Mouse (Mus musculus): Measurements from ENCODE around the gene Flvcr1. TPM values are rescaled to one million over a fixed set of nuclear protein-coding genes. Genes with fewer than 3 reads are reported as not detected.
"Not testable (repeated sequence)": the region's sequence is repeated elsewhere in the genome, so short reads cannot be mapped to it uniquely, and the experiment has no call there.

Flvcr1 gene
- total RNA-seq, 2 experiments from 2014 or later = 6.4 to 7.0 TPM

DNA sequence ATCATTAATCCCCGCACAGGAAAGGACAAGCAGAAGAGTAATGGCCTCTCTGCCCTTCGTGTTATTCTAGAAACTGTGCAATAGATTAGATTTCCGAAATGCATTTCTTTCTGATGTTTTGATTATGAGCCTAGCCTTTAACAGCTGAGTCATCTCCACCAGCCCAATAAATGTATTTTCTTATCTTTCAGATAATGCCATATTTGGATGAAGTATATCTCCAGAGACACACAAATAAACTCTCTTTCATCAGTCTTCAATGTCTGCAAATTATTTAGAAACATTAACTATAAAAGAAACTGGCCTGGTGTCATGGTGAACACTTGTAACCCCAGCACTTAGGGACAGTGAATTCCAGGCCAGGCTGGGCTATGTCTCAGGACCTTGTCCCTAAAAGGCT lies 16.7 kb upstream of the Flvcr1 start:
- intact Hi-C loops (cut with DNase I) = no loop called here

GRCm38 (mm10) chr1:191042106-191042505 lies 16.1 kb upstream of the Flvcr1 start:
- intact Hi-C loops (cut with DNase I) = no loop called here
- no peak for DNase-seq

More for the DNA sequence above, 16.7 kb upstream of the Flvcr1 start:
- no peak for DNase-seq

- no peak for DNase-seq
- intact Hi-C loops (cut with DNase I) = no loop called here
These were observed 15.4 kb upstream of the Flvcr1 start for GRCm38 (mm10) chr1:191041352-191041751.

GRCm38 (mm10) chr1:191037999-191038398 lies 12.0 kb upstream of the Flvcr1 start:
- intact Hi-C loops (cut with DNase I) = no loop called here
- DNase-seq = no peak

GRCm38 (mm10) chr1:191036554-191037334 lies 10.8 kb upstream of the Flvcr1 start, which contains the start of gene Spata45:
Gene Spata45 (plus strand): TSS chr1:191036639.
- no peak for DNase-seq
- intact Hi-C loops (cut with DNase I) = no loop called here

DNA sequence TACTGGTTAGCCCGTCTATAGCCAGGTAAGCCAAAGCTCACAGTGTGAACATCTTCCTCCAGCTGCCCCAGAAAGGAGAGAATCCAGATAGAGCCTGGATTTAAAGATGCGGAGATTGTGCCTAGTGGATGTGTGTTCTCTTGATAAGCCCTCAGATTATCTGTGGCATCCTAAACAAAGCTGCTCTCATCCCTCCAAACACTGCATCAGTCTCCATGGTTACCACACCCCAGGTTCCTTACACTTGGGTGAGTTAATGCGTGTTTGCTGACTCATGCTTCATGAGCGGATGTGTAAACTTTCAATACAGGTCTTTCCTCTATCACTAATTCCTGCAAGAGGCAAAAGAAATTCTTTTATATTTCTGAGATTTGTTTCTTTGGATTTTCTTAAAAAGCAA lies 9.7 kb upstream of the Flvcr1 start:
- DNase-seq = no peak
- intact Hi-C loops (cut with DNase I) = no loop called here

- DNase-seq; intact Hi-C loops (cut with DNase I): not testable (repeated sequence)
These were observed 5.0 kb upstream of the Flvcr1 start for GRCm38 (mm10) chr1:191030922-191031425.

GRCm38 (mm10) chr1:191030182-191030581 lies 4.2 kb upstream of the Flvcr1 start:
- intact Hi-C loops (cut with DNase I) = no loop called here
- DNase-seq = no peak

DNA sequence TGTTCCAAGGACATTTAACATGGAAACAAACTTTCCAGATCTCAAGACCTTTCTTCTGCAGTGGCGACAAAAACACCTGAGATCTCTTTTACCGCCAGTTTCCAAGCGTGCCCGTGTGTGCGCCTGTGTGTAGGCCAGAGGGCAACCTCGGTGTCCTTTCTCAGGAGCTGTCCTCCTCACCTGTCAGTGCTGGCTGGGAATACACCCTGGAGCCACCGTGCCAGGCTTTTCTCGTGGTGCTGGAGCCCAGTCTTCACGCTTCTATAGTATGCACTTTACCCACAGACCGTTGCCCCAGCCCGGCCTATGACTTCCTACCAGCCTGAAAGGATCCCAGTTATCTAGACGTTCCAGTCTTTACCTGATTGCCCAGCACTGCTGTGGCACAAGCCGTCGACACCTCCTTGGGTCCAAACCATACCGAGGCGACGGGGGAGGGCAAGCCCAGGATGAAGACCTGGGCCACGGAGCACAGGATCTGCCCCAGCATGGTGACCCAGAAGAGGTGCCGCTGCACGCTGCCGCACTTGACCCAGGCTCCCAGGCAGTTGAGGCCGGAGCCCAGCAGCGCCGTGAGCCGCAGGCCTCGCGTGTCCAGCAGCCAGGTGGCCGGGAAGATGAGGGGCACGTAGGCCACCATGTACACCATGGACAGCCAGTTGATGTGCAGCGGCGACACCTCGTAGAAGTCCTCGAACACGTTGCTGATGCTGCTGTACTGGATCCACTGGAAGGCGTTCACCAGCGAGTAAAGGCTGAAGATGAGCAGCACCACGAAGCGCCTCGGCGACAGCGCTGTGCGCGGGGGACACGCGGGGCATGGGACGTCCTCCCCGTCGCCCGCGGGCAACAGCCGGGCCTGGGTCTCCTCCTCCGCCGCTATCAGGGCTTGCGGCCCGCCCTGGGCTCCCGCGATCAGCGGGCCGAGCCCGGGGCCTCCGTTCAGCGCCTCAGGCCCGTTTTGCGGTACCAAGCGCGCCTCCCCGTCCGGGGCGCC lies 644 bp downstream of the Flvcr1 start:
- DNase-seq = peak in 1 of 2 experiments; percentile 4
- intact Hi-C loops (cut with DNase I) = loop anchor here (5.0 kb wide), 1 partner anchor 48 kb away; the partner anchor contains the start of gene Vash2

- DNase-seq; intact Hi-C loops (cut with DNase I): not testable (repeated sequence)
These were observed 2.2 kb downstream of the Flvcr1 start for GRCm38 (mm10) chr1:191023806-191024205.

GRCm38 (mm10) chr1:191023140-191023539 lies 2.8 kb downstream of the Flvcr1 start:
- DNase-seq = no peak
- intact Hi-C loops (cut with DNase I) = no loop called here

DNA sequence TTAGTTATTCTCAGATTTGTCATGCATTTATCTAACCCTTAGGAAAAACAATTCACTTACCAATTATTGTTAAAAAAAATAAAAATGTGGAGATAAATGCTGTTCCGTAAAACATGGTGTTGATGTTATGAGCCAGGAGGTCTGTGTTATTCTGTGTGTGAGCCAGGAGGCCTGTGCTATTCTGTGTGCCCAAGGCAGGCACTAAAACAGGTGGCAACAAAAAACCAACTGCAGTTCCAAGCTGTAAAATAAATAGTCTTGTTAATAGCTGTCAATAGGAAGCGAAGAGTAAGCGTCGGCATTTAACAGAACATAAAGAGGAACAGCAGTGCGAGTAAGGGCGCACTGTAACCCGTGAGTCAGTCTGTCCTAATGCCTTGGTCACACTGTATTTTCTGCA lies 4.9 kb downstream of the Flvcr1 start:
- DNase-seq = no peak
- intact Hi-C loops (cut with DNase I) = no loop called here

DNA sequence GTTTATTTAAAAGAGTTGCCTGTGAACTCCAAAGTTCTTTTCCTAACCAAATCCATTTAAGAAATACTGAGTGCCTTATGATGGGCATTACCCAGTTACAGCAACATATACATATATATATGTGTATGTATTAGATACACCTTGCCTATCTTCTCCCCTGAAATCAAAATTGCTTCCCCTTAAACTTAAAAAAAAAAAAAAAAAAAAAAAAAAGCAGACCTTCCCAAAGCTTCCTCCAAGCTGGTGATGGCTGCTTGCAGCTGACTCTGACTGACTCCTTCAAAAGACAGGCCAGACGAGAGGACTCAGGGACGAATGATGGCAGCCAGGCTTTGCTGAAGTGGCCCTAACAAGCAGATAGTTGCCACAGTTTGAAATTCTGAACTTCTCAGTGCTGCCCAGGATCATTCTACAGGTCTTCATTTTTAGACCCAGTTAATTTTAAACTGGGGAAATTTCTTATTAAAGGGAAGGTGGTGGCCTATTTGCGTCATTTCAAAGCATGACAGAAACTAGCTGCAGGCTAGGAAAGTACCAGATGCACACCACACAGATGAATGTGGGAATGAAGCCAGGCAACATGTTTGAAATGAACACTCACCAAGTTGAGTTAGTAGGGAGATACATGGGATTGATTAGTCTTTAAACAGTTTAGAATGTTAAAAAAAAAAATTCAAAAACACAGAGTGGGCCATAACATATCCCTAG lies 5.6 kb downstream of the Flvcr1 start:
- no peak for DNase-seq
- intact Hi-C loops (cut with DNase I) = no loop called here

DNA sequence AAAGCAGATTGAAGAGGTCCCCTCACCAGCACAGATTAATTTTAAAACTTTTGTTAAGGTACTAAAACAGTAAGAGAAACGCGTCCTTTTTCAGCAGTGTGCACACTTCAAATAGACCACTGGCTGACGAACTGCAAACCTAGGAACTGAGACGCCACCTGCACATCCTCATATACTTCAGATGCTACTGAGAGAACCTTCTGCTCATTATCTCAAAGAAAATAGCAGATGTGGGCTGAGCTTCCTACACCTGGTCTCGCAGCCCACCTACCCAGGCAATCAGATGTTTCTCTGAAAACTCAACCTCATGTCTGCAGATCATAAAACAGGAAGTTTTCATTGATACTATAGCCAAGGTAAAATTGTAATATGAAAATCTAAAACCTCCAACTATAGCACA lies 6.2 kb downstream of the Flvcr1 start:
- intact Hi-C loops (cut with DNase I) = no loop called here
- DNase-seq = no peak

DNA sequence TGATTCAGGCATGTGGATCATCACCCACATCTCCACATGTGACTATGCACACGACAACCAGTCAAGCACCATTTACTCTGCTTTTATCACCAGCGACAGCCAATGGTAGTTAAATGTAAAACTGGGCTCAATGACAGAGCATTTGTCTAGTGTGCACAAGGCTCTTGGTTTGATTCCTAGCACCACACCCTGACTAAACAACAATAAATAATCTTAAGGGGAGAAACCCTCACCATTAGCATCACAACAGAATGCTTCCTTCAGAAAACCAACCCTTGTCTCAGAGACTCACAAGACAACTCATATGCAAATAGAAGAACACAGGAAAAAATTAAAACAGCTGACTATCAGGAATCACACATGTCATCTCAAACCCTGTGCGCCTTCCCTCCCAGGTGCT lies 11.7 kb downstream of the Flvcr1 start:
- intact Hi-C loops (cut with DNase I) = no loop called here

GRCm38 (mm10) chr1:191008707-191009106 lies 17.3 kb downstream of the Flvcr1 start:
- peak in 1 of 2 experiments; percentile 8 for DNase-seq

More for the DNA sequence above, 11.7 kb downstream of the Flvcr1 start:
- DNase-seq = no peak

GRCm38 (mm10) chr1:191002201-191002600 lies 23.8 kb downstream of the Flvcr1 start:
- peak in 1 of 2 experiments; percentile 18 for DNase-seq
- intact Hi-C loops (cut with DNase I) = loop anchor here (5.0 kb wide), 1 partner anchor 75 kb away; no protein-coding TSS in a partner anchor

More at GRCm38 (mm10) chr1:191008707-191009106, 17.3 kb downstream of the Flvcr1 start:
- intact Hi-C loops (cut with DNase I) = no loop called here

DNA sequence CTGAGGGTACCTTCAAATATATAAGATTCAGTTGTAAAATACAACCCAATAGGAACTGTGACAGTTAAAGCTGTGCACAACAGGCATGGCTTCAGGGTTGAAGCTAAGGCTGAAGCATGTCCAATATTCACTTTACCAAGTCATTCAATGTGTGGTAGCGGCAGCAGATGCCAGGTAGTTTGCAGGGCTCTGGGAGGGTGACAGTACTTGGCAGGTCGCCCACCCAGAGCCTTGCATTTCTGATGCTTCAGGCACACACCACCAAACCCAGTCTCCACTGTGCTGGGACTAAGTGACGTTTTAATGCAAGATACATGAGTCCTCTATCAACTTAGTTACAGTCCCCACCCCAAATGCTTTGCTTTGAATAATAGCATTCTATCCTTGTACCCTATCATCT lies 25.3 kb downstream of the Flvcr1 start:
- intact Hi-C loops (cut with DNase I) = loop anchor here (5.0 kb wide), 1 partner anchor 77 kb away; no protein-coding TSS in a partner anchor
- DNase-seq = no peak

GRCm38 (mm10) chr1:190998027-190998426 lies 27.9 kb downstream of the Flvcr1 start:
- intact Hi-C loops (cut with DNase I) = no loop called here
- DNase-seq = no peak

DNA sequence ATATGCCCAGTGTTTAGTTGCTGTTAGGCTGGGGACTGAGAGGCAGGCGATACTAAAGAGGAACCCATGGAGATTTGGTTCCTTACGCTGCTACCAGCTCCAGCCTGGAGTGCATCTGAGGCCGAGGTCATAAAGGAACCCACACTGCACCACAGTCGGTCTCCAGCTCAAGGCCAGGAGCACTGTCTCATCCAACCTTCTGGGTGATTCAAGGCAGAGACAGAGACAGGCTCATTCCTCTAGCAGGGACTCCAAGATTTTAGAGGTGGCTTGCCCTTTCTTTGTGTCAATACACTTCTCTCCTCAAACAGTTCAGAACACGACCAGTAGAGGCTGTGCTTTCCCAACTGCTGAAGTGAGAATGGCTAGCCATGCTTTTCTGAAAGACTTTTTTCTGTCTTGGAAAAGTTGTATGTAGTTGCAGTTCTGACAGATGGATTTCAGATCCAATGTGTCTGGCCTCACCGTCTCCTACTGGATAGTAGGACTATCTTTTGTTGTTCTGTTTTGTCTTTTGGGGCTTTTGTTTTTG lies 29.5 kb downstream of the Flvcr1 start:
- no peak for DNase-seq
- intact Hi-C loops (cut with DNase I) = no loop called here

Data from heart, postnatal 14 days (tissue).